8 mouse cellular contexts compared by ENCODE assay signal in the genomic region with DNA sequence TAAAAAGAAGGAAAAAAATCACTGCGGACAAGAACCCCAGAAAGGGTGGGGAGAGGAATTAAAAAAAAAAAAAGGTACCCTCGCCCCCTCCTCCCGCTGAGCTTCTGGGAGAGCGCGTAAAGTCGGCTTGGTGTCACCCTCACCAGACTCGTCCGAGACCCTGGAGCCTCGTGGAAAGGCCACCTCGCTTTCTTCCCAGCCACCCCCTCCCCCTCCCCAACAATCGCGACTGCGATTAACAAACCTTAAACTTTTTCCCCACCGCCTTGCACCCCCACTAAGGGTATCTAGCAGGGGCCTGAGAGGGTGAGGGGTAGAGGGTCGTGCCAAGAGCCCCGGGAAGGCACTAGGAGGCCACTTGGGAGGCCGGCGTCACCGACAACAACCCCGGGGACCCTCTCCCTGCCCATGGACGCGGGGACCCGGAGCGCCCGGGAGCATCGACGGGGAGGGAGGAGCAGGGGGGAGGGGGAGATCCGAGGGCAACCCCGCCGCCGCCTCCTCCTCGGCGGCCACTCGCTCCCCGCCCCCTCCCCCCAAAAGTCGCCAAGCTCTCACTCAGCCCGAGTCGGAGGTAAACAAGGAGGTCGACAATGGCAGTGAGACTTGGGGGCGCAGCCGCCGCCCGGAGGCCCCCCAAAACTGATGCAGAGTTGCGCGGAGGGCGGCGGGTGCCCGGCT. TPM values are rescaled to one million over a fixed set of nuclear protein-coding genes. Genes with fewer than 3 reads are reported as not detected.
DNase-seq lines count a peak whose midpoint lies in the region; ATAC-seq and TF ChIP-seq lines count a peak whose summit lies in the region.

No protein-coding gene starts in this region.

- peaks cover 66% of the 10 kb centered on the region for H3K27me3 ChIP-seq in megakaryocyte, embryonic 14.5 days (replicated peaks)
- no peaks in the 10 kb centered on the region for H3K27me3 ChIP-seq in forebrain, embryonic 11.5 days (ENCODE audit: control insufficient read depth, insufficient read depth, low read length)
- no peaks in the 10 kb centered on the region for H3K27me3 ChIP-seq in hindbrain, postnatal 0 days (ENCODE audit: insufficient read depth, low read length)
- no peaks in the 10 kb centered on the region for H3K27me3 ChIP-seq in midbrain, embryonic 11.5 days (ENCODE audit: control insufficient read depth, insufficient read depth, low read length)

- peak overlapping the region; percentile 91 for H3K4me3 ChIP-seq in megakaryocyte, embryonic 14.5 days (replicated peaks)
- peak overlapping the region; percentile 59 for H3K4me3 ChIP-seq in bone marrow macrophage, adult 2 months (ENCODE audit: insufficient read depth, low read length)
- peak overlapping the region; percentile 91 for H3K4me3 ChIP-seq in forebrain, embryonic 11.5 days (ENCODE audit: low read depth, low read length)
- H3K4me3 ChIP-seq in hindbrain, postnatal 0 days (ENCODE audit: low read length), result peak overlapping the region; percentile 95
- peak overlapping the region; percentile 92 for H3K4me3 ChIP-seq in midbrain, embryonic 11.5 days (ENCODE audit: low read depth, low read length)

- peak overlapping the region; percentile 67 for H3K4me2 ChIP-seq in forebrain, embryonic 11.5 days (ENCODE audit: low read depth, low read length, severe bottlenecking)
- peak overlapping the region; percentile 86 for H3K4me2 ChIP-seq in hindbrain, postnatal 0 days (ENCODE audit: low read depth, low read length)
- peak overlapping the region; percentile 63 for H3K4me2 ChIP-seq in midbrain, embryonic 11.5 days

- peak; percentile 85 for DNase-seq in forebrain, embryonic 11.5 days (ENCODE audit: low spot score)
- peak; percentile 59 for DNase-seq in hindbrain, postnatal 0 days (ENCODE audit: low spot score)
- peak; percentile 95 for DNase-seq in midbrain, embryonic 11.5 days (ENCODE audit: low spot score, missing footprints)
- peak; percentile 54 for DNase-seq in thymus, postnatal 0 days (ENCODE audit: low spot score)
- DNase-seq in urinary bladder, postnatal 36 days (ENCODE audit: low spot score in 2 of 2), result no peak

- no peak for TF ChIP-seq CTCF in bone marrow macrophage, adult 2 months (IDR thresholded peaks at IDR 0.05; ENCODE audit: low read depth, low read length)
- TF ChIP-seq CTCF in hindbrain, postnatal 0 days (IDR thresholded peaks at IDR 0.05; ENCODE audit: low read depth), result no peak

- under 1% methylated on average over 36 of the region's 48 CpGs for WGBS in forebrain, embryonic 11.5 days
- 2% methylated on average over 39 of the region's 48 CpGs for WGBS in hindbrain, postnatal 0 days
- WGBS in midbrain, embryonic 11.5 days, result 0% methylated on average over 30 of the region's 48 CpGs

- H3K9ac ChIP-seq in forebrain, embryonic 11.5 days (ENCODE audit: low read length), result peak overlapping the region; percentile 95
- peak overlapping the region; percentile 83 for H3K9ac ChIP-seq in hindbrain, postnatal 0 days (replicated peaks; ENCODE audit: low read length)
- peak overlapping the region; percentile 96 for H3K9ac ChIP-seq in midbrain, embryonic 11.5 days (ENCODE audit: low read length)

- H3K9me3 ChIP-seq in megakaryocyte, embryonic 14.5 days, result no peaks in the 10 kb centered on the region
- H3K9me3 ChIP-seq in forebrain, embryonic 11.5 days (ENCODE audit: control insufficient read depth, low read length), result no peaks in the 10 kb centered on the region
- no peaks in the 10 kb centered on the region for H3K9me3 ChIP-seq in hindbrain, postnatal 0 days (ENCODE audit: low read length)
- H3K9me3 ChIP-seq in midbrain, embryonic 11.5 days (ENCODE audit: control insufficient read depth, low read length), result no peaks in the 10 kb centered on the region

- no peak overlapping the region for H3K27ac ChIP-seq in bone marrow macrophage, adult 2 months (ENCODE audit: insufficient read depth, low read depth, low read length)
- peak overlapping the region; percentile 95 for H3K27ac ChIP-seq in forebrain, embryonic 11.5 days (ENCODE audit: low read depth, low read length)
- peak overlapping the region; percentile 92 for H3K27ac ChIP-seq in hindbrain, postnatal 0 days
- H3K27ac ChIP-seq in midbrain, embryonic 11.5 days (ENCODE audit: low read depth, low read length), result peak overlapping the region; percentile 93

- peaks cover 17% of the 10 kb centered on the region for H3K4me1 ChIP-seq in megakaryocyte, embryonic 14.5 days
- H3K4me1 ChIP-seq in bone marrow macrophage, adult 2 months (ENCODE audit: control insufficient read depth, insufficient read depth, low read length), result 0 out of 2 replicates have a peak, but pooled peaks cover 3% of the 10 kb centered on the region
- no peaks in the 10 kb centered on the region; the same call in 1 of the 2 replicates for H3K4me1 ChIP-seq in forebrain, embryonic 11.5 days (replicated peaks; ENCODE audit: control insufficient read depth, insufficient read depth, low read length)
- no peaks in the 10 kb centered on the region for H3K4me1 ChIP-seq in hindbrain, postnatal 0 days (ENCODE audit: insufficient read depth, low read length)
- peaks cover 11% of the 10 kb centered on the region for H3K4me1 ChIP-seq in midbrain, embryonic 11.5 days (ENCODE audit: control insufficient read depth, insufficient read depth, low read length)

- no peak for ATAC-seq in megakaryocyte, adult 5-6 weeks (ENCODE audit: poor library complexity, severe bottlenecking)
- peak; percentile 67 for ATAC-seq in forebrain, embryonic 11.5 days (replicated peaks; ENCODE audit: low FRiP score)
- peak; percentile 69 for ATAC-seq in hindbrain, postnatal 0 days
- ATAC-seq in midbrain, embryonic 11.5 days (ENCODE audit: low FRiP score), result peak; percentile 71

- no peaks in the 10 kb centered on the region for H3K36me3 ChIP-seq in megakaryocyte, embryonic 14.5 days (replicated peaks; ENCODE audit: low read length)
- H3K36me3 ChIP-seq in forebrain, embryonic 11.5 days (ENCODE audit: control insufficient read depth, insufficient read depth, low read length), result no peaks in the 10 kb centered on the region
- H3K36me3 ChIP-seq in hindbrain, postnatal 0 days (ENCODE audit: insufficient read depth, low read length), result no peaks in the 10 kb centered on the region
- no peaks in the 10 kb centered on the region for H3K36me3 ChIP-seq in midbrain, embryonic 11.5 days (ENCODE audit: control insufficient read depth, insufficient read depth, low read length)

- TF ChIP-seq POLR2A in bone marrow macrophage, adult 2 months (IDR thresholded peaks at IDR 0.05; ENCODE audit: borderline replicate concordance, low read depth, low read length), result no peak

RNA-seq across cellular contexts. Expression of a gene that starts 20.7 kb away (rescaled TPM):
- polyA plus RNA-seq in megakaryocyte, embryonic 14.5 days (2012; ENCODE audit: insufficient read depth, low replicate concordance), result 0.46 and 0.52 TPM in 2 replicates
- 21.9 and 25.3 TPM in 2 replicates for total RNA-seq in megakaryocyte, adult 5-6 weeks (2015)
- 8.7 and 15.9 TPM in 2 replicates for total RNA-seq in megakaryocyte, adult 5-6 weeks (2017)
- polyA plus RNA-seq in bone marrow macrophage, adult 2 months (2012; ENCODE audit: insufficient read depth, insufficient read length, missing spikeins), result 0.34 and 0.80 TPM in 2 replicates
- 31.8 and 33.6 TPM in 2 replicates for polyA plus RNA-seq in forebrain, embryonic 11.5 days (2014; fragmentation: Nextera tagmentation; extraction: Ambion mirVana)
- 37.1 and 44.5 TPM in 2 replicates for total RNA-seq in hindbrain, postnatal 0 days (2014; rRNA removed)
- polyA plus RNA-seq in hindbrain, postnatal 0 days (2015; fragmentation: Nextera tagmentation; extraction: Ambion mirVana), result 21.5 and 26.2 TPM in 2 replicates
- 30.0 and 31.9 TPM in 2 replicates for polyA plus RNA-seq in midbrain, embryonic 11.5 days (2014; fragmentation: Nextera tagmentation; extraction: Ambion mirVana)
- polyA plus RNA-seq in thymus, postnatal 0 days (2015; fragmentation: Nextera tagmentation; extraction: Ambion mirVana), result 728 and 901 TPM in 2 replicates

Comparison
In these comparisons a context has a peak if more than half of its experiments do, and no peak if none do; other contexts are left out.
1. DNase-seq: peak in forebrain, embryonic 11.5 days (single experiment), hindbrain, postnatal 0 days (single experiment), midbrain, embryonic 11.5 days (single experiment) and thymus, postnatal 0 days (single experiment); none in urinary bladder, postnatal 36 days (0 of 2).
2. RNA of a gene that starts 20.7 kb away (polyA plus RNA-seq): 728 to 901 TPM in thymus, postnatal 0 days; 30.0 to 31.9 TPM in midbrain, embryonic 11.5 days, 31.8 to 33.6 TPM in forebrain, embryonic 11.5 days, 21.5 to 26.2 TPM in hindbrain, postnatal 0 days, 0.46 to 0.52 TPM in megakaryocyte, embryonic 14.5 days and 0.34 to 0.80 TPM in bone marrow macrophage, adult 2 months; every median in the first group is over 10 times any median in the second.
3. Peak in every context shown above with its lines, with median percentiles within 50 percentile points of each other: H3K4me3 ChIP-seq, H3K4me2 ChIP-seq and H3K9ac ChIP-seq.